Mouse (Mus musculus) fibroblast of lung, adult 2 months (primary cell): Measurements from ENCODE around the gene Speg.
A peak's percentile ranks its signal among the peaks of the same experiment; 100 is the strongest.

Source experiments
- DNase-seq: peaks from one replicate; pipeline ENCODE4 v3.0.0-alpha.2; 2011; ENCODE audit warnings: low read depth

Speg gene

GRCm38 (mm10) chr1:75374950-75375936, at the start of gene Speg:
Gene Speg (plus strand): TSS chr1:75375297.
- DNase-seq: no peak

- DNase-seq: no peak
Measured at GRCm38 (mm10) chr1:75327461-75327860, 47.6 kb upstream of the Speg start.

- DNase-seq: no peak
Measured at GRCm38 (mm10) chr1:75331271-75331670, 43.8 kb upstream of the Speg start.

GRCm38 (mm10) chr1:75336461-75336860, 38.6 kb upstream of the Speg start:
- DNase-seq: no peak

- DNase-seq: no peak
Measured at GRCm38 (mm10) chr1:75337097-75337496, 38.0 kb upstream of the Speg start.

GRCm38 (mm10) chr1:75338091-75338694, 36.9 kb upstream of the Speg start:
- DNase-seq: peak; percentile 26

- no peak for DNase-seq
Measured at GRCm38 (mm10) chr1:75339337-75339736, 35.8 kb upstream of the Speg start.

- no peak for DNase-seq
Measured at GRCm38 (mm10) chr1:75340519-75340918, 34.6 kb upstream of the Speg start.

- DNase-seq: peak; percentile 38
Measured at GRCm38 (mm10) chr1:75342874-75343416, 32.2 kb upstream of the Speg start.

- DNase-seq: no peak
Measured at GRCm38 (mm10) chr1:75344291-75345035, 30.6 kb upstream of the Speg start.

- no peak for DNase-seq
Measured at GRCm38 (mm10) chr1:75345036-75345935, 29.8 kb upstream of the Speg start.

GRCm38 (mm10) chr1:75347279-75347678, 27.8 kb upstream of the Speg start:
- DNase-seq: no peak

- no peak for DNase-seq
Measured at GRCm38 (mm10) chr1:75349275-75349674, 25.8 kb upstream of the Speg start.

GRCm38 (mm10) chr1:75357261-75357660, 17.8 kb upstream of the Speg start:
- DNase-seq: no peak

GRCm38 (mm10) chr1:75358009-75358408, 17.1 kb upstream of the Speg start:
- no peak for DNase-seq

GRCm38 (mm10) chr1:75359346-75359745, 15.8 kb upstream of the Speg start:
- no peak for DNase-seq

- no peak for DNase-seq
Measured at GRCm38 (mm10) chr1:75360112-75361031, 14.7 kb upstream of the Speg start, which contains the start of gene Des. Gene Des (plus strand): TSS chr1:75360329.

- no peak for DNase-seq
Measured at GRCm38 (mm10) chr1:75361123-75361522, 14.0 kb upstream of the Speg start.

- DNase-seq: no peak
Measured at GRCm38 (mm10) chr1:75361750-75362149, 13.3 kb upstream of the Speg start.

- no peak for DNase-seq
Measured at GRCm38 (mm10) chr1:75363868-75364267, 11.2 kb upstream of the Speg start.
